Mouse (Mus musculus) hindbrain, embryonic 11.5 days (tissue): ENCODE data around the gene Pfkfb3. TPM values are rescaled to one million over a fixed set of nuclear protein-coding genes. Genes with fewer than 3 reads are reported as not detected.

Experiments
- ATAC-seq: fragments of 200-750 bp; cut with Nextera tagmentation; 2 replicates; pipeline ENCODE4 v1.8.0; 2017; ENCODE audit warnings: mild to moderate bottlenecking, moderate TSS enrichment, moderate library complexity; ENCODE audit not compliant: low FRiP score
- DNase-seq: peaks from one replicate; pipeline ENCODE4 v3.0.0-alpha.2; 2015; ENCODE audit warnings: low spot score
- H3K27ac ChIP-seq: fragments of 300-500 bp; sonication (generic); 2 replicates; pipeline ENCODE4 v1.5.1; 2014; ENCODE audit warnings: mild to moderate bottlenecking, low read depth, low read length
- H3K27me3 ChIP-seq: fragments of 300-500 bp; sonication (generic); 2 replicates; pipeline ENCODE4 v1.6.1; 2014; ENCODE audit warnings: mild to moderate bottlenecking, low read length, moderate library complexity, mixed read lengths; ENCODE audit not compliant: control insufficient read depth, insufficient read depth
- H3K36me3 ChIP-seq: fragments of 300-500 bp; sonication (generic); 2 replicates; pipeline ENCODE4 v1.6.1; 2014; ENCODE audit warnings: mild to moderate bottlenecking, low read length, moderate library complexity, mixed read lengths; ENCODE audit not compliant: control insufficient read depth, insufficient read depth
- H3K4me1 ChIP-seq: fragments of 300-500 bp; sonication (generic); replicated peaks from 2 replicates; pipeline ENCODE4 v1.6.1; 2014; ENCODE audit warnings: low read length, mixed read lengths; ENCODE audit not compliant: control insufficient read depth, insufficient read depth
- H3K4me2 ChIP-seq: fragments of 300-500 bp; sonication (generic); replicated peaks from 2 replicates; pipeline ENCODE4 v1.6.1; 2014; ENCODE audit warnings: mild to moderate bottlenecking, low read depth, low read length
- H3K4me3 ChIP-seq: fragments of 300-500 bp; sonication (generic); 2 replicates; pipeline ENCODE4 v1.5.1; 2014; ENCODE audit warnings: low read depth, low read length
- H3K9ac ChIP-seq: fragments of 300-500 bp; sonication (generic); 2 replicates; pipeline ENCODE4 v1.6.1; 2014; ENCODE audit warnings: low read depth, low read length
- H3K9me3 ChIP-seq: fragments of 300-500 bp; sonication (generic); 2 replicates; pipeline ENCODE4 v1.6.1; 2016; ENCODE audit warnings: low read length; ENCODE audit not compliant: control insufficient read depth
- WGBS: fragments of 180-500 bp; shearing (Covaris S2); extraction: QIAGEN DNeasy Blood & Tissue Kit; methylation state at CpG from one replicate; pipeline ENCODE4 v1.1.7; 2014; 5-methylcytosine and 5-hydroxymethylcytosine counted together
- polyA plus RNA-seq: library from polyadenylated mRNA; unstranded; fragments of >200 nt; fragmentation: Nextera tagmentation; extraction: Ambion mirVana; gene quantifications from 2 replicates; pipeline ENCODE4 v1.2.1, GENCODE M21; 2014

Gene Pfkfb3
- polyA plus RNA-seq, 1 experiment from 2014 or later, result 19.3 TPM

DNA sequence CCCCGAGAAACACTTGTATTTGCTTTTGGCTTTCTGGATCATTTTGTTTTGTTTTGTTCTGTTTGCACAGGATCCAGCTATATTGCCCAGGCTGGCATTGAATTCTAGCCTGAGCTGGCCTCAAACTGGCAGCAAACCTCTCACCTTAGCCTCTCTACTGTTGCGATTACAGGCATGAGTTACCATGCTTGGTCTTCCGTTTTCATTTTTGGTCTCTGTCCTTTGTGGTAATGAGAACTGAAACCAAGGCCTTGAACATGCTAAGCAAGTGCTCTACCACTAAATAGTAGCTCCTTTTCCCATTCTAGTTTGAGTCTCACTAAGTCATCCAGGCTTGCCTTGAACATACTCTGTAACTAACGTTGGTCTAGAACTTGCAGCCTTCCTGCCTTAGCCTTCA, 63.3 kb downstream of the Pfkfb3 start:
- Histone ChIP-seq H3K27ac (no peak overlapping the region), H3K27me3 (no peaks in the 10 kb centered on the region; the same call in 1 of the 2 replicates), H3K9ac (no peak overlapping the region), H3K36me3 (peaks cover 16% of the 10 kb centered on the region; the same call in 1 of the 2 replicates), H3K9me3 (no peaks in the 10 kb centered on the region), H3K4me1 (no peaks in the 10 kb centered on the region), H3K4me2 (no peak overlapping the region), H3K4me3 (no peak overlapping the region)
- ATAC-seq (no peak), DNase-seq (no peak)
- WGBS, result 94% methylated on average over 4 of the region's 4 CpGs

DNA sequence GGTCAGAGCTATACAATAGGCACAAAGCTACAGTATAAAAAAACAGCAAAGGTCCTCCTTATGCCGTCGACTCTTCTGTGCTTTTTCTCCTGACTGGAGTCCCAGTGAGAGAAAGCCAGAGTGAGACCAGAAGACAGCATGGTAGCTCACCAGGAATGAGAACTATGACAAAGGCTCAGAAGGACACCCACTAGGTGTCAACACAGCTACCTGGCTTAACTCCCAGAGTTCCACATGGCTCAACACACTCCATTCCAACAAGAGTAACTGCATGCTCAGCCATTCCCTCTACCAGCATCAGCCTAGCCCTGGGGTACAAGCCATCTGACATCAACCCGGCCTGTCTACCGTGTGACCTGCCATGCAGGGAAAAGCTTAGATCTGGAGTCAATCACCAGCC, 70.7 kb downstream of the Pfkfb3 start:
- Histone ChIP-seq H3K27ac (no peak overlapping the region), H3K4me3 (no peak overlapping the region), H3K4me2 (no peak overlapping the region), H3K9me3 (no peaks in the 10 kb centered on the region), H3K36me3 (peaks cover under 1% of the 10 kb centered on the region; the same call in 1 of the 2 replicates), H3K4me1 (no peaks in the 10 kb centered on the region), H3K27me3 (no peaks in the 10 kb centered on the region), H3K9ac (no peak overlapping the region)
- 87% methylated on average over 4 of the region's 4 CpGs for WGBS
- ATAC-seq (no peak), DNase-seq (no peak)

DNA sequence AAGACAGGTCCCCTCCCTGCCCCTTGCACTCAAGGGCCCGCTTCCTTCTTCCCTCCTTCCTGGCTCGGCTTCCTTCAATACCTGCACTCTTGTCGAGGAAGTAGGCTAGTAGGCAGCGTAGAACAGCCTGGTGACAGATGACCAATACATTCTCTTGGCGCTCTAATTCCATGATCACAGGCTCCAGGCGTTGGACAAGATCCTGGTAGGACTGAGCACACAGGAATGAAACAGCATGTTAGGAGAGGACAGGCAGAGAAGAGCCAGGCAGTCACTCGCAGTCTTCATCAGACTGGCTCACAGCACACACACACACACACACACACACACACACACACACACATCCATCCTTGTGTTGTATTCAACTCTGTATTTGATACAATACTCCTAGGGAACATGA, 71.5 kb downstream of the Pfkfb3 start:
- H3K9me3 ChIP-seq, result no peaks in the 10 kb centered on the region
- no peak for ATAC-seq
- no peak for DNase-seq
- no peak overlapping the region for H3K4me2 ChIP-seq
- no peaks in the 10 kb centered on the region for H3K27me3 ChIP-seq
- no peak overlapping the region for H3K9ac ChIP-seq
- no peaks in the 10 kb centered on the region; the same call in 1 of the 2 replicates for H3K36me3 ChIP-seq
- H3K4me1 ChIP-seq, result no peaks in the 10 kb centered on the region
- H3K27ac ChIP-seq, result no peak overlapping the region
- 89% methylated on average over 7 of the region's 7 CpGs for WGBS
- no peak overlapping the region for H3K4me3 ChIP-seq

DNA sequence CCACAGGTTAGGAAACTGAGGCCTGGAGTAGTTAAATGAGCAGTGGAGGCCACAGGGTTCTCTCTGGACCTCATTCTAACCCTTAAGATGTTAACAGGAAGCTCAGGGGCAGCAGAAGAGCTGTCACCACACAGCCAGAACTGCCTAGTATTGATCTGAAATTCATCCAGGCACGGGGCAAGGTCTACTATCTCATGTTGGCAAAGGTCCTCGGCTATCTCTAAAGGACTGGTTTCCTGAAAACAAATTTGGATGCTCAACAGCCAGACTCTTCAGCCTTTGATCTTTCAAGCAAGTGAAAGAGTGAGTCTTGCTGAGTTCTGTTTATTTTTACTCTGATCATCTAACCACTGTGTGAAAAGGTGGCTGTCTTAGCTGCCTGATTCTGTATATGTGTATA, 74.9 kb downstream of the Pfkfb3 start:
- H3K36me3 ChIP-seq, result 0 out of 2 replicates have a peak, but pooled peaks cover 4% of the 10 kb centered on the region
- H3K27ac ChIP-seq, result no peak overlapping the region
- DNase-seq, result no peak
- no peak overlapping the region for H3K4me2 ChIP-seq
- no peak overlapping the region for H3K4me3 ChIP-seq
- WGBS, result 84% methylated on average over 2 of the region's 2 CpGs
- no peaks in the 10 kb centered on the region for H3K27me3 ChIP-seq
- no peaks in the 10 kb centered on the region for H3K4me1 ChIP-seq
- ATAC-seq, result no peak
- no peak overlapping the region for H3K9ac ChIP-seq
- H3K9me3 ChIP-seq, result no peaks in the 10 kb centered on the region

DNA sequence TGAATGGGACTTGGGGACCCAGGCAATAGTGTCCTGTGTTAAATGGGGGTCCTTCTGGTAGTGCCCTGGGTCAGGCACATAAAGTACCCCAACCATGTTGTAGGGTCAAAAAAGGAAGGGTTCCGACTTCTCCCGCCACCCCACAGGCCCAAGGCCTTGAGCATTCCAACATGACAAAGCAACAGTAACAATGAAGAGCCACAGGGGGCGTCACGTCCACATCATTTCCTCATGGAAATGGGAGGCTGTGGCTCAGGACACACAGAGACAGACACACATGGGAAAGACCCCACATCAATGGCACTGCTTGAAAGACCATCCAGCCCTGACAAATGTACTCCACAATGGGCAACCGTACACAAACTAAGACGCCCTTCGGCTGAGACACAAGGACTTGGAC, 78.6 kb downstream of the Pfkfb3 start:
- H3K36me3 ChIP-seq, result 0 out of 2 replicates have a peak, but pooled peaks cover 4% of the 10 kb centered on the region
- no peak overlapping the region for H3K27ac ChIP-seq
- no peaks in the 10 kb centered on the region for H3K4me1 ChIP-seq
- H3K4me2 ChIP-seq, result no peak overlapping the region
- no peak overlapping the region for H3K9ac ChIP-seq
- 79% methylated on average over 7 of the region's 7 CpGs for WGBS
- no peaks in the 10 kb centered on the region for H3K27me3 ChIP-seq
- no peak for DNase-seq
- no peak overlapping the region for H3K4me3 ChIP-seq
- no peaks in the 10 kb centered on the region for H3K9me3 ChIP-seq
- ATAC-seq, result no peak

DNA sequence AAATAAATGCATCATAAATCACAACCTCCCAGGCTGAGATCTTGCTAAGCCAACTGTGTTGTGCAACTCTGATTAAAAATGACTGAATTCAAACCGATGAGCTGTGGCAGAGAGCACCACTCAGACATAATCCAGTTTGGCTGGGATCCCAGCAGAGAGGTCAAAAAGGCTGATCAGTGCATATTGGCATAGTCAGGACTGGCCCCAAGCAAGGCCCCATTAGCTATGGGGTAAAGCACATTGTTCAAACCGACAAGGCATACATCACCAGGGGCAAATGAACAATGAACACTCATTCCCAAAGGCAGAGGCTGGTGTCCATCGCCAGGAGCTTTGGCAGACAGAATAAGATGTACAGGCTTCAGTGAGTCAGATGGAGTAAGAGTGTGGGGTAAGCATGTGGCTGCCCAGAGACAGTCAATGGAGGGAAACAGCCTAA, 89.2 kb downstream of the Pfkfb3 start:
- Histone ChIP-seq H3K4me2 (no peak overlapping the region), H3K9ac (no peak overlapping the region), H3K36me3 (no peaks in the 10 kb centered on the region), H3K27me3 (no peaks in the 10 kb centered on the region), H3K9me3 (no peaks in the 10 kb centered on the region), H3K4me3 (no peak overlapping the region), H3K4me1 (no peaks in the 10 kb centered on the region), H3K27ac (no peak overlapping the region)
- peak; percentile 67 for ATAC-seq
- DNase-seq, result no peak
- 49% methylated on average over 3 of the region's 3 CpGs for WGBS

DNA sequence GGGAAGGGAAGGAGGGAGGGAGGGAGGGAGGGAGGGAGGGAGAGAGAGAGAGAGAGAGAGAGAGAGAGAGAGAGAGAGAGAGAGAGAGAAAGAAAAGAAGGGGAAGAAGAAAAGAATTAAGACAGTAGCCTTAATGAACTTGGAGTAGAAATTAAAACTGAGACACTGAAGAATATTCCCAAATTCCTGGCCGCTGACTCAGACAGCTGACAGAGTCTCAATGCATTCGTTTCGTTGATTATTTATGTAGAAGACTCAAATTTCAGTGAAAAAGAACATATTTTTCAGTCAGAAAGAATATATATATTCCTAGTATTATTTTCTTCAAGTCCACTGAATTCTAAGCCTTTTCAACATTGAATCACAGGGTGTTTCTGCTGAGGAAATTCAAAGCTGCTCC, 92.9 kb downstream of the Pfkfb3 start:
- no peak overlapping the region for H3K9ac ChIP-seq
- no peaks in the 10 kb centered on the region for H3K9me3 ChIP-seq
- H3K4me2 ChIP-seq, result no peak overlapping the region
- no peak for ATAC-seq
- H3K4me3 ChIP-seq, result no peak overlapping the region
- no peak for DNase-seq
- no peak overlapping the region for H3K27ac ChIP-seq
- H3K27me3 ChIP-seq, result no peaks in the 10 kb centered on the region
- H3K36me3 ChIP-seq, result no peaks in the 10 kb centered on the region
- no peaks in the 10 kb centered on the region for H3K4me1 ChIP-seq
- 87% methylated on average over 3 of the region's 3 CpGs for WGBS

DNA sequence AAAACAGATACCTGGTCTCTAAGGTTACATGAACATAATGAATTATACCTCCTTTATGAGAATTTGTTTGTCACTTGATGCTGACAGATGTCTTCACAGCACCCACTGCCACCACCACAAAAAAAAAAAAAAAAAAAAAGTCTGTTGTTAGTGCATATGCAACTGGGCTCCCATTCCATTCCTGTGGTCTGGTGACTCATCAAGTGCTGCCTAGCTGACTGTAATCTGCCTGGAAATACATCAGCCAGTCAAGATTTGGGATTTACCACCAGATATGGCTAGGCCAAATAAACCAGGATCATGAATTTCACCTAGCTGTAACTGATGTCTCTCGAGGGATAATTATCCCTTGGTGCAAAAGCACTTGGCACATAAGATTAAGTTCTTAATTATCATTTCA, 95.4 kb downstream of the Pfkfb3 start:
- H3K9ac ChIP-seq, result no peak overlapping the region
- 91% methylated on average over 1 of the region's 1 CpGs for WGBS
- H3K4me2 ChIP-seq, result no peak overlapping the region
- no peaks in the 10 kb centered on the region for H3K36me3 ChIP-seq
- no peak overlapping the region for H3K4me3 ChIP-seq
- DNase-seq, result no peak
- H3K27ac ChIP-seq, result no peak overlapping the region
- no peaks in the 10 kb centered on the region for H3K9me3 ChIP-seq
- no peak for ATAC-seq
- H3K4me1 ChIP-seq, result no peaks in the 10 kb centered on the region
- no peaks in the 10 kb centered on the region for H3K27me3 ChIP-seq

DNA sequence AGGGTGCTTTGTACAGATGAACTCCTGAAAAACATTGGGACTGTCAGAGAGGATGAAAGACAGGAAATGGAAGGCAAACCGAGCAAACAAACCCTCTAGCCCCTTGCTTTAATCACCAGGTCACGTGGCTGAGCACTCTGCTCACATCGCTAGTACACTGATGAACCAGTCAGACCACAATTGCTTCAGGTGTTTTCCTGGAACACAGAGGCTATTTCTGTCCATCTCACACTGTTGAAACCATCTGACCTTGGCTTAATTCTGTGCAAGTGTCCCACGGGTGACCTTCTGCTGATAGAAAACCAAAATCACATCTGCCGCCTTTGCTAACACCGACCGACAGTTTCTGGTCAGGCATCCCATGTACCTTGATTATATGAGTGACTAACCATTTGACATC, 96.0 kb downstream of the Pfkfb3 start:
- no peaks in the 10 kb centered on the region for H3K27me3 ChIP-seq
- H3K9me3 ChIP-seq, result no peaks in the 10 kb centered on the region
- H3K9ac ChIP-seq, result no peak overlapping the region
- no peaks in the 10 kb centered on the region for H3K4me1 ChIP-seq
- WGBS, result 83% methylated on average over 7 of the region's 7 CpGs
- H3K27ac ChIP-seq, result no peak overlapping the region
- DNase-seq (no peak), ATAC-seq (no peak)
- H3K36me3 ChIP-seq, result no peaks in the 10 kb centered on the region
- no peak overlapping the region for H3K4me2 ChIP-seq
- no peak overlapping the region for H3K4me3 ChIP-seq
